ENCODE assay signal across 13 mouse cellular contexts in the genomic region with DNA sequence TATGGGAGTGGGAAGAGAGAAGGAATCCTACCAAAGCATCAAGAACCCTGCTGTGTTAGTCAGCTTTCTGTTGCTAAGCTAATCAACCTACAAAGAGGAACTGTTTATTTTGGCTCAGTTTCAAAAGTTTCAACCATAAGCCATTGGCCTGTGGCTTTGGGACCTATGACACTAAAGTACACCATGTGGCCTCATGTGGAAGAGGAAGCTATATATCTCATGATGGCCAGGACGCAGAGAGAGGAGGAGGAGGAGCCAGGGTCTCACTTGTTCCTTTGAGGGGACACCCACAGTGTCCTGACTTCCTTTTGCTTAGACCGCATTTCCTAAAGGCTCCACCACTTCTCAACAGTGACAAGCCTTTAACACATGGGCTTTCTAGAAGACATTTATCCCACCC.
DNase-seq lines count a peak whose midpoint lies in the region; ATAC-seq and TF ChIP-seq lines count a peak whose summit lies in the region.
"Had no signal": no experiment of that assay in that cellular context is flagged by ENCODE, and none has a peak within 500 bp of the region (broad histone marks: within the 10 kb centered on the region; RNA-seq: fewer than 3 reads in every experiment).

No protein-coding gene starts in this region.

- no peaks in the 10 kb centered on the region for H3K36me3 ChIP-seq in forebrain, embryonic 13.5 days (ENCODE audit: poor library complexity, severe bottlenecking)
- H3K36me3 ChIP-seq in forebrain, embryonic 12.5 days (replicated peaks): no peaks in the 10 kb centered on the region
- H3K36me3 ChIP-seq in midbrain, postnatal 0 days (ENCODE audit: insufficient read depth, low read length): no peaks in the 10 kb centered on the region
- no peaks in the 10 kb centered on the region for H3K36me3 ChIP-seq in midbrain, embryonic 13.5 days
- H3K36me3 ChIP-seq in lung, embryonic 16.5 days (ENCODE audit: control insufficient read depth, insufficient read depth, low read length): no peaks in the 10 kb centered on the region
- H3K36me3 ChIP-seq in stomach, embryonic 15.5 days: no peaks in the 10 kb centered on the region
- H3K36me3 ChIP-seq in forebrain, postnatal 0 days (ENCODE audit: insufficient read depth): no peaks in the 10 kb centered on the region
- H3K36me3 ChIP-seq: lung, embryonic 15.5 days had no signal

- WGBS in forebrain, embryonic 13.5 days: 79% methylated on average over 2 of the region's 2 CpGs
- 74% methylated on average over 2 of the region's 2 CpGs for WGBS in forebrain, embryonic 12.5 days
- 72% methylated on average over 2 of the region's 2 CpGs for WGBS in midbrain, postnatal 0 days
- 76% methylated on average over 2 of the region's 2 CpGs for WGBS in midbrain, embryonic 13.5 days
- 55% methylated on average over 2 of the region's 2 CpGs for WGBS in lung, embryonic 16.5 days
- WGBS in stomach, embryonic 15.5 days: 44% methylated on average over 2 of the region's 2 CpGs
- 82% methylated on average over 2 of the region's 2 CpGs for WGBS in forebrain, postnatal 0 days

- H3K9me3 ChIP-seq in forebrain, embryonic 13.5 days (replicated peaks): no peaks in the 10 kb centered on the region
- no peaks in the 10 kb centered on the region for H3K9me3 ChIP-seq in forebrain, embryonic 12.5 days
- H3K9me3 ChIP-seq in midbrain, postnatal 0 days (ENCODE audit: low read length): no peaks in the 10 kb centered on the region
- no peaks in the 10 kb centered on the region for H3K9me3 ChIP-seq in midbrain, embryonic 13.5 days
- H3K9me3 ChIP-seq in lung, embryonic 16.5 days (ENCODE audit: control insufficient read depth, low read length): no peaks in the 10 kb centered on the region
- no peaks in the 10 kb centered on the region for H3K9me3 ChIP-seq in stomach, embryonic 15.5 days
- no peaks in the 10 kb centered on the region for H3K9me3 ChIP-seq in forebrain, postnatal 0 days (ENCODE audit: low read length)
- H3K9me3 ChIP-seq: lung, embryonic 15.5 days had no signal

- H3K4me3 ChIP-seq in forebrain, embryonic 13.5 days: no peak overlapping the region
- no peak overlapping the region for H3K4me3 ChIP-seq in forebrain, embryonic 12.5 days (replicated peaks)
- H3K4me3 ChIP-seq in midbrain, postnatal 0 days (ENCODE audit: low read depth, low read length): no peak overlapping the region
- H3K4me3 ChIP-seq in midbrain, embryonic 13.5 days (replicated peaks): no peak overlapping the region
- no peak overlapping the region for H3K4me3 ChIP-seq in lung, embryonic 16.5 days (ENCODE audit: low read length)
- no peak overlapping the region for H3K4me3 ChIP-seq in stomach, embryonic 15.5 days (replicated peaks)
- no peak overlapping the region for H3K4me3 ChIP-seq in forebrain, postnatal 0 days (ENCODE audit: low read depth, low read length)
- H3K4me3 ChIP-seq: erythroblast, embryonic 14.5 days; heart, adult 2 months; layer of hippocampus, adult 2 months; lung, embryonic 15.5 days had no signal

- ATAC-seq in forebrain, embryonic 13.5 days: no peak
- no peak for ATAC-seq in forebrain, embryonic 12.5 days (ENCODE audit: low FRiP score)
- no peak for ATAC-seq in midbrain, postnatal 0 days (ENCODE audit: low FRiP score)
- no peak for ATAC-seq in midbrain, embryonic 13.5 days
- peak; percentile 68 for ATAC-seq in lung, embryonic 16.5 days (ENCODE audit: low read depth)
- ATAC-seq in stomach, embryonic 15.5 days (ENCODE audit: insufficient read depth, low FRiP score, low read depth): peak; percentile 63; the same call in 1 of the 2 replicates
- no peak for ATAC-seq in forebrain, postnatal 0 days

- no peak overlapping the region for H3K9ac ChIP-seq in forebrain, embryonic 13.5 days
- H3K9ac ChIP-seq in forebrain, embryonic 12.5 days: no peak overlapping the region
- H3K9ac ChIP-seq in midbrain, postnatal 0 days (replicated peaks; ENCODE audit: low read length, poor library complexity, severe bottlenecking): no peak overlapping the region
- H3K9ac ChIP-seq in midbrain, embryonic 13.5 days (replicated peaks): no peak overlapping the region
- H3K9ac ChIP-seq in lung, embryonic 16.5 days (ENCODE audit: low read length): no peak overlapping the region
- no peak overlapping the region for H3K9ac ChIP-seq in stomach, embryonic 15.5 days
- H3K9ac ChIP-seq in forebrain, postnatal 0 days: no peak overlapping the region
- H3K9ac ChIP-seq: lung, embryonic 15.5 days had no signal

- no peak for TF ChIP-seq CTCF in midbrain, postnatal 0 days (IDR thresholded peaks at IDR 0.05)
- TF ChIP-seq CTCF in forebrain, postnatal 0 days (IDR thresholded peaks at IDR 0.05; ENCODE audit: low read depth): no peak

- H3K27me3 ChIP-seq in forebrain, embryonic 13.5 days: no peaks in the 10 kb centered on the region
- H3K27me3 ChIP-seq in forebrain, embryonic 12.5 days: no peaks in the 10 kb centered on the region
- H3K27me3 ChIP-seq in midbrain, postnatal 0 days (ENCODE audit: insufficient read depth, low read length): peaks cover 5% of the 10 kb centered on the region; the same call in 1 of the 2 replicates
- no peaks in the 10 kb centered on the region for H3K27me3 ChIP-seq in midbrain, embryonic 13.5 days
- H3K27me3 ChIP-seq in lung, embryonic 16.5 days (ENCODE audit: control insufficient read depth, insufficient read depth, low read depth, low read length): no peaks in the 10 kb centered on the region
- no peaks in the 10 kb centered on the region for H3K27me3 ChIP-seq in stomach, embryonic 15.5 days (replicated peaks)
- H3K27me3 ChIP-seq in forebrain, postnatal 0 days (ENCODE audit: insufficient read depth, low read length): no peaks in the 10 kb centered on the region
- H3K27me3 ChIP-seq: lung, embryonic 15.5 days had no signal

- peak; percentile 42 for DNase-seq in midbrain, postnatal 0 days (ENCODE audit: low spot score)
- DNase-seq in cerebellum, postnatal 10 days: no peak
- no peak for DNase-seq in forebrain, postnatal 0 days
- DNase-seq: cerebellum, adult 11-12 months had no signal

- H3K4me1 ChIP-seq in forebrain, embryonic 13.5 days: peaks cover 37% of the 10 kb centered on the region
- H3K4me1 ChIP-seq in forebrain, embryonic 12.5 days: 0 out of 2 replicates have a peak, but pooled peaks cover 2% of the 10 kb centered on the region
- no peaks in the 10 kb centered on the region for H3K4me1 ChIP-seq in midbrain, postnatal 0 days (ENCODE audit: insufficient read depth, low read length)
- peaks cover 2% of the 10 kb centered on the region; the same call in 1 of the 2 replicates for H3K4me1 ChIP-seq in midbrain, embryonic 13.5 days (replicated peaks)
- no peaks in the 10 kb centered on the region for H3K4me1 ChIP-seq in lung, embryonic 16.5 days (replicated peaks; ENCODE audit: control insufficient read depth, insufficient read depth, low read length)
- H3K4me1 ChIP-seq in stomach, embryonic 15.5 days: 0 out of 2 replicates have a peak, but pooled peaks cover 2% of the 10 kb centered on the region
- no peaks in the 10 kb centered on the region for H3K4me1 ChIP-seq in forebrain, postnatal 0 days (ENCODE audit: insufficient read depth)

- 0 out of 2 replicates have a peak overlapping the region, but pooled peaks have one; percentile 12 for H3K27ac ChIP-seq in forebrain, embryonic 13.5 days
- no peak overlapping the region for H3K27ac ChIP-seq in forebrain, embryonic 12.5 days
- no peak overlapping the region for H3K27ac ChIP-seq in midbrain, postnatal 0 days (ENCODE audit: low read depth, low read length)
- no peak overlapping the region for H3K27ac ChIP-seq in midbrain, embryonic 13.5 days
- no peak overlapping the region for H3K27ac ChIP-seq in lung, embryonic 16.5 days (ENCODE audit: low read length)
- H3K27ac ChIP-seq in stomach, embryonic 15.5 days: no peak overlapping the region
- H3K27ac ChIP-seq in forebrain, postnatal 0 days (ENCODE audit: low read depth, low read length): no peak overlapping the region
- H3K27ac ChIP-seq: heart, adult 2 months; layer of hippocampus, adult 2 months; lung, embryonic 15.5 days had no signal

- no peak overlapping the region for H3K4me2 ChIP-seq in forebrain, embryonic 13.5 days
- no peak overlapping the region for H3K4me2 ChIP-seq in forebrain, embryonic 12.5 days
- no peak overlapping the region for H3K4me2 ChIP-seq in midbrain, postnatal 0 days (ENCODE audit: low read depth, low read length, poor library complexity, severe bottlenecking)
- H3K4me2 ChIP-seq in midbrain, embryonic 13.5 days (replicated peaks): no peak overlapping the region
- H3K4me2 ChIP-seq in lung, embryonic 16.5 days (ENCODE audit: low read depth, low read length): no peak overlapping the region
- no peak overlapping the region for H3K4me2 ChIP-seq in stomach, embryonic 15.5 days
- no peak overlapping the region for H3K4me2 ChIP-seq in forebrain, postnatal 0 days (ENCODE audit: low read depth)
- H3K4me2 ChIP-seq: lung, embryonic 15.5 days had no signal

Comparison
In these comparisons a context has a peak if more than half of its experiments do, and no peak if none do; other contexts are left out.
1. ATAC-seq: peak in lung, embryonic 16.5 days (single experiment) and stomach, embryonic 15.5 days (single experiment); none in forebrain, embryonic 13.5 days (single experiment), forebrain, embryonic 12.5 days (single experiment), midbrain, postnatal 0 days (single experiment), midbrain, embryonic 13.5 days (single experiment) and forebrain, postnatal 0 days (single experiment).